Mouse (Mus musculus) G1E (cell line): ENCODE measurements around the gene Cib1.

ENCODE experiments used
- CTCF ChIP-seq: IDR thresholded peaks from 2 replicates; pipeline ENCODE4 v1.5.1; 2012; ENCODE audit warnings: low read depth, low read length, inconsistent platforms, mixed read lengths
- GATA1 ChIP-seq: IDR thresholded peaks from 2 replicates; pipeline ENCODE4 v1.6.1; 2012; ENCODE audit warnings: borderline replicate concordance, low read length, inconsistent platforms, mixed read lengths
- GATA2 ChIP-seq: IDR thresholded peaks from 2 replicates; pipeline ENCODE4 v1.6.1; 2012; ENCODE audit warnings: low read depth, low read length, inconsistent platforms, borderline replicate concordance
- TAL1 ChIP-seq: conservative IDR thresholded peaks from 2 replicates; pipeline ENCODE4 v1.6.1; 2012; ENCODE audit warnings: low read depth, low read length, inconsistent platforms, mixed read lengths

- TF ChIP-seq CTCF (no peak), TAL1 (no peak), GATA1 (no peak), GATA2 (no peak)
Measured at GRCm38 (mm10) chr7:80260625-80261371, 28.2 kb upstream of the Cib1 start, which contains the start of gene Ngrn.
